Mouse (Mus musculus) mesoderm, embryonic 11.5 days (tissue): Measurements from ENCODE around the gene Efemp1.

ENCODE experiments used
- DNase-seq: peaks from one replicate; pipeline ENCODE4 v3.0.0-alpha.2; 2012; ENCODE audit warnings: low read depth, low spot score

Gene Efemp1

GRCm38 (mm10) chr11:28853102-28853800 lies at the start of gene Efemp1:
Efemp1 (plus strand) TSS chr11:28853204.
- DNase-seq, result peak; percentile 30

DNA sequence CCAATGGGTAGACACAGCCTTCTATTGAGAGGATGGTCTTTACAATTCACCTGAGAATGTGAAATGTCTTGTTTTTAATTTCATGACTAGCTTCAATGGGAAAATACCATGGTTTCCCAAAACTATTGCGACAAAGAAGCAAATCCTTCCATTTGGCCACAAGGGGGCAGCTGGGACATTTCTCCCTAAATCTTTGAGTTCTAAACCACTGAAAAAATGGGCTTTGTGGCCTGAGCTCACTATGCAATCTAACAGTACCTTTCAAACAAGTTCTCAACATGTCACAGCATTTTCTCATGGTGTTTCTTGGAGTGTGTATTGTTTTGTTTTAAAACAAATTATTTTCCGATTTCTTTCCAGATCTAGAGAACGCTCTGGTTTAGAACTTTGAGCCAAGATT lies 44.3 kb upstream of the Efemp1 start:
- peak; percentile 43 for DNase-seq

DNA sequence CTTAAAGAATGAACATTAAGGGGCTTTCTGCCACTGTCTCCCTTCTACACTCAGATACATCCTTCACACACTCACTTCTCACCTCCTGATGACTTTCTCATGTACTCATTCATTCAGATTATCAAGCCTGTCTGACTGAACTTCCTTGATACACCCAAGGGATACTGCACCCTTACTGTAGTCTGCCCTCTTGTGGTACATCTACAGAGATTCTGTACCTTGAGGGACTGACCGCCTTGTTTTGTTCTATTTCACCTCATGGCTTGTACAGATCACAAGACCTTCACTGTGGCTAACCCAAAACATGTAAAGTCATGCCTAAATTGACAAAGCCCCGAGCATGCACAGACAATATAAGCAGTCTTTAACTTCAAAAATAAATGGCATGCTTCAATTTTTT lies 41.1 kb upstream of the Efemp1 start:
- DNase-seq, result no peak

GRCm38 (mm10) chr11:28812564-28812963 lies 40.4 kb upstream of the Efemp1 start:
- no peak for DNase-seq

- DNase-seq, result no peak
Measured at GRCm38 (mm10) chr11:28817405-28817804, 35.6 kb upstream of the Efemp1 start.

- no peak for DNase-seq
Measured at GRCm38 (mm10) chr11:28826950-28827349, 26.1 kb upstream of the Efemp1 start.

GRCm38 (mm10) chr11:28833809-28834208 lies 19.2 kb upstream of the Efemp1 start:
- DNase-seq, result no peak

GRCm38 (mm10) chr11:28835141-28835540 lies 17.9 kb upstream of the Efemp1 start:
- DNase-seq, result no peak

DNA sequence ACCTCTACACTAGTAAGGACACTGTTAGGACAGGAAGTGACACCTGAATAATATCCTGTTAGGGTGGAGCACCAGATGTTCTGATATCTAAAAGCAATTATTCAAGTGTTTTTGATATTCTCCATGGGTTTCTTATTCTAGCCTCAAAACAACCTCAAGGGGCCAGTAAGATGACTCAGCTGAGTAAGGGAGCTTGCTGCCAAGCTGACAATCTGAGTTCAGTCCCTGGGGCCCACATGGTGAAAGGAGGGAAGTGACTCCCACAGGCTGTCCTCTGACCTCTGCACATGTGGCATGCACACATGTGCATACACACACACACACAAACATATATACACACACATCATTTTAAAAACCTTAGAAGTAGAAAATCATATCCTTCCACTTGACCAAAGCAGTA lies 3.2 kb upstream of the Efemp1 start:
- DNase-seq, result no peak

DNA sequence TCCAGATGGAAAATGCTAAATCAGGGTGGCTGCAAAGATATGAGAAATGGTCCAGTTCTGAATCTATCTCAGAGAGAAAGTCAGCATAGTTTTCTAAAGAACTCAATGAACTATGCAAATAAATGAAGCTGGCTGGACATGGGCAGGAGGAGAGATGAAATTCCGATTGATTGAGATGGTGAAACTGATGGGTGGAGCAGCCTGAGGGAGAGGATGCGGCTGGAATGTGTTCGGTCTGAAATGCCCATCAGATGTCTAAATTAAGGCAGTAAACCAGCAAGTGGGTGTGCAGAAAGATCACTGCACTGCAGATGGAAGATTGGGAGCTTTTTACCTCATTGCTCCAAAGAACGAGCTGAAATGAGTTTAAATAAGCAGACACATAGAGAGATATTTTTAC lies 1.4 kb upstream of the Efemp1 start:
- no peak for DNase-seq

DNA sequence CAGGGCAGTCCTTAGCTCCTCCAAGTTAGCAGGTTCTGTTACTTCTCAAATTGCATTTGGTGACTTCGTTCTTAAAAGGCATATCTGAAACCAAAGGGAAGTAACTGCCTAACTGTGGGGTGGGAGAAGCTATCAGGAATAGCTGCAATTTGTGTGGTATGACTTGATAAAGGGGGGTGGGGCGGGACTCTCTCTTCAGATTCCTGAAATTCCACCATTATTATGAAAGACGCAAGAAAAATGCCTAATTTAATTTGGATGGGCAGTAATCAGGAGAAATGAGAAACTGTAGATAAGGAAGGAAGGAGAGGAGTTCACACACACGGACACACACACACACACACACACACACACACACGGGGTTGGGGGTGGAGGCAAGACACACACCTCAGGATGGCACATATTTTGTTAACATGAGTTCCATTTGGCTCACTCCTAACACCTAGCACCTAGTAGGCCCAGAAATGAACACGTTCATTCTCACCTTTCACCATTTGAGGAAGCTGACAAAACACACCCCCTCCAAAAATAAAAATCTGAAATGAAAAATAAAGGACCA lies 564 bp upstream of the Efemp1 start:
- DNase-seq, result no peak

GRCm38 (mm10) chr11:28859125-28859524 lies 6.1 kb downstream of the Efemp1 start:
- no peak for DNase-seq

DNA sequence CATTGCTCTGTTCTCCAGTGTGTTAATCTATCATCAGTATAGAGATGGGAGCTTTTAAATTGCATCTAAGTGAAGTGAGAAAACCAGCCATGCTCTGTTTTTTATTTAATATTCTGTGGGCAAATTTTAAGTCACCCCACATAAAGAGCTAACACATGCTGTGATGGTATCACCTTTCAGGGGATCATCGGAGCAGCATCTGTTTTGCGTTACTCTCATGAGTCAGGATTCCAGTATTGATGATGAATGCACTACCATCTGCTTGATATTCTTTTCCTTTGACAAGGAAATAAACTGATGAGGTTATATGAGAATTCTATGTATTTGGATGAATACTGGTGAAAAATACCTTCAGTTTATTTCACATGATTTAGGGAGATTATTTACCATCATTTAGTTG lies 16.1 kb downstream of the Efemp1 start:
- DNase-seq, result peak; percentile 59

- no peak for DNase-seq
Measured at GRCm38 (mm10) chr11:28881381-28881976, 28.5 kb downstream of the Efemp1 start.

DNA sequence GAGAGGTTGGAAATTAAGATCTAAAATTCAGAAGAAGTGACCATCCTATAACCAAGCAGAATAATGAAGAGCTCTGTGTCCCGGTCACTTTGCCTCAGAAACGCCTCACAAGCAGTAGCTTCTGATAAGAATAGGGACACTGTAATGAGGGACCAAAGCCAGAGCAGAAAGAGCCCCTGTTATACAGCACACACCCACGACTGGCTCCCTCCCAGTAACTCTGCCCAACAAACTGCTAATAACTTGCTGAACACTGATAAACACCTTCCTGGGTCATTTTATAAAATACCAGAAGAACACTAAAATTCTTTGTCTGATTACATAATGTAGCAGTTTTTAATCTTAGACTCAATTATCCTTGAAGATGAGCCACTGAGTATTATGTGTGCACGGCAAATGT lies 30.1 kb downstream of the Efemp1 start:
- no peak for DNase-seq

- no peak for DNase-seq
Measured at GRCm38 (mm10) chr11:28889538-28889937, 36.5 kb downstream of the Efemp1 start.

- no peak for DNase-seq
Measured at GRCm38 (mm10) chr11:28891515-28891914, 38.5 kb downstream of the Efemp1 start.

- no peak for DNase-seq
Measured at GRCm38 (mm10) chr11:28899420-28899819, 46.4 kb downstream of the Efemp1 start.

DNA sequence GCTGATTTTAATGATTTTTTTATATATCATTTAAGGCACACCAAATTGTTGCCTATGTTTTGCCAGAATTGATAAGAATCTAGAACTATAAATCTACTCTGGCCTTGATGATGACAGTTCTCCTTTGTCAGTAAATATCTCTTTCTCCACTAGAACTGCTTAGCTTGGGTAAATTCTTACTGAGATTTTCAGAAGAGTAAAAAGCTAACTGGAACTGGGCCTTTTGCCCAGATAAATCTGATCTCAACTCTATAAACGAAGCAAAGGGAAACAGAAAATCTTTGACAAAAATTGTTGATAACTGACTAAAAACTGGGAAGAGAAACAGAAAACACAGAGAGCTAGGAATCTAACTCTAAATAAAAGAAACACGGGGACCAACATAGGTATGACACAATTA lies 51.6 kb downstream of the Efemp1 start:
- DNase-seq, result no peak

- no peak for DNase-seq
Measured at GRCm38 (mm10) chr11:28906288-28906687, 53.3 kb downstream of the Efemp1 start.

DNA sequence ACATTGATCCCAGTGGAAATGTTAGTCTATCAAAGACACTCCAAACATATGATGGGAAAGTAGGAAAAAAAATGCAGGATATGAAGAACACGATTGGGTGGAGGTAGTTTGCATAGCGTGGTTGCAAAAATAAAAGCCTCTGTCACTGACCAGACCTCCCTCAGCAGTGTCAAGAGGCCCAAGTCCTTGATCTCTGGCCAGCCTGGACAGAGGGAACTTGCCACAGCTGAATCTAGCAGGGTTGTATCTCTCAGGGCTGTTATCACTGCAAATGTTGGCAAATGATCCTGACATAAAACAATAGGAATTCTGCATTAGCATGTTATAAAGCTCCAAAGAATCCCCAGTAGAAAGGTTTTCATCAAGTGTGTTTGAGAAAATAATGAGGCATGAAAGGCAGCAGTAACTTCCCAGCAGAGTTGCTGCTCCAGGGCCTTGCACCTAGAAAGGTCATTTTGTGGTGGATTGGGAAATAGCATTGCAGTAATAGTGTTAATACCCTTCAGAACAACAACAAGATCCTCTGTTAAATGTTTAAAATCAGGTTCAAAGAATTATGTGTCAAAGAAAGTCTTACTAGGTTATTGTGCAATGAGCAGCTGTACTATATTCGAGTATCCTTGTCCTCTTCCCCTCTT lies 56.0 kb downstream of the Efemp1 start:
- DNase-seq, result no peak

GRCm38 (mm10) chr11:28912469-28913138 lies 59.6 kb downstream of the Efemp1 start:
- DNase-seq, result no peak
